In genomic region chr16:3241939-3242338, GRCm38 (mm10) we compare ENCODE assay signal across 21 mouse cellular contexts.
"Had no signal": no experiment of that assay in that cellular context is flagged by ENCODE, and none has a peak within 500 bp of the region (broad histone marks: within the 10 kb centered on the region; RNA-seq: fewer than 3 reads in every experiment).

No protein-coding gene starts in this region.

- H3K4me2 ChIP-seq: heart, embryonic 12.5 days; hindbrain, embryonic 12.5 days; hindbrain, embryonic 14.5 days; intestine, embryonic 15.5 days; limb, embryonic 13.5 days; limb, embryonic 15.5 days; liver, embryonic 12.5 days had no signal

- H3K4me3 ChIP-seq: gastrocnemius, adult 2 months; heart, embryonic 10.5 days; heart, embryonic 12.5 days; hindbrain, embryonic 10.5 days; hindbrain, embryonic 12.5 days; intestine, embryonic 15.5 days; layer of hippocampus, adult 2 months; limb, embryonic 13.5 days; limb, embryonic 15.5 days; liver, embryonic 12.5 days had no signal

- H3K36me3 ChIP-seq: heart, embryonic 10.5 days; heart, embryonic 12.5 days; hindbrain, embryonic 10.5 days; hindbrain, embryonic 12.5 days; intestine, embryonic 15.5 days; limb, embryonic 13.5 days; limb, embryonic 15.5 days; liver, embryonic 12.5 days had no signal

- H3K4me1 ChIP-seq: heart, embryonic 10.5 days; heart, embryonic 12.5 days; hindbrain, embryonic 10.5 days; hindbrain, embryonic 12.5 days; intestine, embryonic 15.5 days; limb, embryonic 13.5 days; limb, embryonic 15.5 days; liver, embryonic 12.5 days had no signal

- H3K27ac ChIP-seq: gastrocnemius, adult 2 months; heart, embryonic 10.5 days; hindbrain, embryonic 10.5 days; hindbrain, embryonic 12.5 days; hindbrain, embryonic 14.5 days; intestine, embryonic 15.5 days; layer of hippocampus, adult 2 months; limb, embryonic 13.5 days; limb, embryonic 15.5 days; liver, embryonic 12.5 days; liver, embryonic 14.5 days had no signal

- DNase-seq: gastrocnemius, adult 2 months; gastrocnemius, postnatal 10 days; gastrocnemius, postnatal 25 days; heart, adult 18-20 months; heart, postnatal 4 days; kidney, adult 18-20 months; kidney, adult 8-10 months; kidney, postnatal 10 days; kidney, postnatal 25 days; left cerebral cortex, postnatal 4 days had no signal

- H3K27me3 ChIP-seq: heart, embryonic 12.5 days; hindbrain, embryonic 12.5 days; intestine, embryonic 15.5 days; limb, embryonic 13.5 days; limb, embryonic 15.5 days; liver, embryonic 12.5 days had no signal

- H3K9ac ChIP-seq: heart, embryonic 12.5 days; hindbrain, embryonic 12.5 days; hindbrain, embryonic 14.5 days; intestine, embryonic 15.5 days; limb, embryonic 13.5 days; limb, embryonic 15.5 days; liver, embryonic 12.5 days; liver, embryonic 14.5 days had no signal
